Mouse (Mus musculus) hindbrain, embryonic 14.5 days (tissue): Measurements from ENCODE around the gene Bicd2. TPM values are rescaled to one million over a fixed set of nuclear protein-coding genes. Genes with fewer than 3 reads are reported as not detected.

ENCODE experiments used
- ATAC-seq: fragments of 200-750 bp; cut with Nextera tagmentation; 2 replicates; pipeline ENCODE4 v1.8.0; 2017; ENCODE audit warnings: moderate number of reproducible peaks, mild to moderate bottlenecking, moderate TSS enrichment, moderate library complexity; ENCODE audit not compliant: low FRiP score
- DNase-seq: peaks from one replicate; pipeline ENCODE4 v3.0.0-alpha.2; 2015; ENCODE audit warnings: low spot score
- H3K27ac ChIP-seq: fragments of 300-500 bp; sonication (generic); 2 replicates; pipeline ENCODE4 v1.5.1; 2014; ENCODE audit warnings: mild to moderate bottlenecking, moderate library complexity
- H3K27me3 ChIP-seq: fragments of 300-500 bp; sonication (generic); 2 replicates; pipeline ENCODE4 v1.6.1; 2014; ENCODE audit warnings: mild to moderate bottlenecking, low read length, mixed read lengths; ENCODE audit not compliant: control insufficient read depth, insufficient read depth
- H3K36me3 ChIP-seq: fragments of 300-500 bp; sonication (generic); replicated peaks from 2 replicates; pipeline ENCODE4 v1.6.1; 2014; ENCODE audit not compliant: control insufficient read depth, insufficient read depth
- H3K4me1 ChIP-seq: fragments of 300-500 bp; sonication (generic); replicated peaks from 2 replicates; pipeline ENCODE4 v1.6.1; 2014; ENCODE audit warnings: antibody characterized with exemption, low read length, mixed read lengths; ENCODE audit not compliant: control insufficient read depth, insufficient read depth
- H3K4me2 ChIP-seq: fragments of 300-500 bp; sonication (generic); replicated peaks from 2 replicates; pipeline ENCODE4 v1.6.1; 2014; ENCODE audit warnings: mild to moderate bottlenecking, moderate library complexity
- H3K4me3 ChIP-seq: fragments of 300-500 bp; sonication (generic); replicated peaks from 2 replicates; pipeline ENCODE4 v1.5.1; 2014; ENCODE audit warnings: mild to moderate bottlenecking, low read length
- H3K9ac ChIP-seq: fragments of 300-500 bp; sonication (generic); 2 replicates; pipeline ENCODE4 v1.6.1; 2014
- H3K9me3 ChIP-seq: fragments of 300-500 bp; sonication (generic); 2 replicates; pipeline ENCODE4 v1.6.1; 2016; ENCODE audit warnings: low read length; ENCODE audit not compliant: control insufficient read depth
- WGBS: fragments of 180-500 bp; shearing (Covaris S2); extraction: QIAGEN DNeasy Blood & Tissue Kit; methylation state at CpG from one replicate; pipeline ENCODE4 v1.1.7; 2014; 5-methylcytosine and 5-hydroxymethylcytosine counted together
- polyA plus RNA-seq: library from polyadenylated mRNA; unstranded; fragments of >200 nt; fragmentation: Nextera tagmentation; extraction: Ambion mirVana; gene quantifications from 2 replicates; pipeline ENCODE4 v1.2.1, GENCODE M21; 2014

The Bicd2 gene
- polyA plus RNA-seq, 1 experiment from 2014 or later, result 30.7 TPM

GRCm38 (mm10) chr13:49353991-49354507 is 12.7 kb downstream of the Bicd2 start:
- WGBS, result 66% methylated on average over 5 of the region's 5 CpGs
- H3K9ac ChIP-seq, result no peak overlapping the region
- no peak overlapping the region for H3K4me3 ChIP-seq
- peaks cover 28% of the 10 kb centered on the region for H3K4me1 ChIP-seq
- H3K27me3 ChIP-seq, result no peaks in the 10 kb centered on the region
- DNase-seq (no peak), ATAC-seq (no peak)
- H3K27ac ChIP-seq, result 0 out of 2 replicates have a peak overlapping the region, but pooled peaks have one; percentile 6
- peaks cover 4% of the 10 kb centered on the region; the same call in 1 of the 2 replicates for H3K36me3 ChIP-seq
- no peaks in the 10 kb centered on the region for H3K9me3 ChIP-seq
- H3K4me2 ChIP-seq, result no peak overlapping the region

GRCm38 (mm10) chr13:49355461-49356061 is 14.2 kb downstream of the Bicd2 start:
- DNase-seq (no peak), ATAC-seq (no peak)
- Histone ChIP-seq H3K4me2 (no peak overlapping the region), H3K9me3 (no peaks in the 10 kb centered on the region), H3K27me3 (no peaks in the 10 kb centered on the region), H3K4me1 (peaks cover 23% of the 10 kb centered on the region), H3K9ac (no peak overlapping the region), H3K4me3 (no peak overlapping the region), H3K27ac (no peak overlapping the region), H3K36me3 (peaks cover 4% of the 10 kb centered on the region; the same call in 1 of the 2 replicates)
- WGBS, result 82% methylated on average over 11 of the region's 11 CpGs

GRCm38 (mm10) chr13:49356090-49356489 is 14.7 kb downstream of the Bicd2 start:
- Histone ChIP-seq H3K36me3 (peaks cover 4% of the 10 kb centered on the region; the same call in 1 of the 2 replicates), H3K9me3 (no peaks in the 10 kb centered on the region), H3K4me1 (peaks cover 26% of the 10 kb centered on the region), H3K27ac (no peak overlapping the region), H3K4me2 (no peak overlapping the region), H3K27me3 (no peaks in the 10 kb centered on the region), H3K9ac (no peak overlapping the region), H3K4me3 (no peak overlapping the region)
- 80% methylated on average over 7 of the region's 7 CpGs for WGBS
- ATAC-seq, result no peak
- no peak for DNase-seq

GRCm38 (mm10) chr13:49357367-49358026 is 16.1 kb downstream of the Bicd2 start:
- H3K9ac ChIP-seq, result no peak overlapping the region
- H3K27ac ChIP-seq, result no peak overlapping the region
- no peaks in the 10 kb centered on the region for H3K9me3 ChIP-seq
- no peak for ATAC-seq
- no peak for DNase-seq
- H3K4me3 ChIP-seq, result no peak overlapping the region
- no peak overlapping the region for H3K4me2 ChIP-seq
- peaks cover 31% of the 10 kb centered on the region for H3K4me1 ChIP-seq
- no peaks in the 10 kb centered on the region for H3K27me3 ChIP-seq
- WGBS, result 97% methylated on average over 8 of the region's 8 CpGs
- peaks cover 4% of the 10 kb centered on the region; the same call in 1 of the 2 replicates for H3K36me3 ChIP-seq

- H3K36me3 ChIP-seq, result peaks cover 4% of the 10 kb centered on the region; the same call in 1 of the 2 replicates
- no peak for ATAC-seq
- peaks cover 28% of the 10 kb centered on the region for H3K4me1 ChIP-seq
- H3K4me3 ChIP-seq, result no peak overlapping the region
- H3K27ac ChIP-seq, result no peak overlapping the region
- no peak overlapping the region for H3K4me2 ChIP-seq
- no peak overlapping the region for H3K9ac ChIP-seq
- H3K27me3 ChIP-seq, result no peaks in the 10 kb centered on the region
- DNase-seq, result no peak
- WGBS, result 96% methylated on average over 3 of the region's 3 CpGs
- H3K9me3 ChIP-seq, result no peaks in the 10 kb centered on the region
Observed at GRCm38 (mm10) chr13:49358184-49358583, 16.8 kb downstream of the Bicd2 start.

- Histone ChIP-seq H3K36me3 (peaks cover 4% of the 10 kb centered on the region; the same call in 1 of the 2 replicates), H3K4me3 (no peak overlapping the region), H3K27me3 (no peaks in the 10 kb centered on the region), H3K4me2 (no peak overlapping the region), H3K4me1 (peaks cover 16% of the 10 kb centered on the region), H3K9ac (no peak overlapping the region), H3K9me3 (no peaks in the 10 kb centered on the region), H3K27ac (0 out of 2 replicates have a peak overlapping the region, but pooled peaks have one; percentile 32)
- ATAC-seq (no peak), DNase-seq (no peak)
- WGBS, result 43% methylated on average over 3 of the region's 3 CpGs
Observed at GRCm38 (mm10) chr13:49360906-49361406, 19.6 kb downstream of the Bicd2 start.

GRCm38 (mm10) chr13:49362364-49362763 is 21.0 kb downstream of the Bicd2 start:
- Histone ChIP-seq H3K27ac (no peak overlapping the region), H3K36me3 (peaks cover 3% of the 10 kb centered on the region; the same call in 1 of the 2 replicates), H3K4me2 (no peak overlapping the region), H3K4me3 (no peak overlapping the region), H3K4me1 (peaks cover 16% of the 10 kb centered on the region), H3K27me3 (no peaks in the 10 kb centered on the region), H3K9me3 (no peaks in the 10 kb centered on the region), H3K9ac (no peak overlapping the region)
- ATAC-seq, result no peak
- no peak for DNase-seq
- WGBS, result 62% methylated on average over 7 of the region's 7 CpGs

GRCm38 (mm10) chr13:49362804-49363203 is 21.4 kb downstream of the Bicd2 start:
- Histone ChIP-seq H3K4me3 (no peak overlapping the region), H3K4me2 (no peak overlapping the region), H3K9ac (no peak overlapping the region), H3K4me1 (peaks cover 16% of the 10 kb centered on the region), H3K36me3 (no peaks in the 10 kb centered on the region), H3K9me3 (no peaks in the 10 kb centered on the region), H3K27me3 (no peaks in the 10 kb centered on the region), H3K27ac (no peak overlapping the region)
- DNase-seq, result no peak
- no peak for ATAC-seq
- 89% methylated on average over 2 of the region's 2 CpGs for WGBS

- Histone ChIP-seq H3K4me1 (peaks cover 16% of the 10 kb centered on the region), H3K36me3 (peaks cover 7% of the 10 kb centered on the region; the same call in 1 of the 2 replicates)
- WGBS, result 90% methylated on average over 2 of the region's 2 CpGs
Observed at GRCm38 (mm10) chr13:49364716-49365115, 23.3 kb downstream of the Bicd2 start.

More at GRCm38 (mm10) chr13:49364716-49365115, 23.3 kb downstream of the Bicd2 start:
- Histone ChIP-seq H3K27ac (no peak overlapping the region), H3K4me2 (no peak overlapping the region), H3K27me3 (no peaks in the 10 kb centered on the region), H3K4me3 (no peak overlapping the region), H3K9ac (no peak overlapping the region), H3K9me3 (no peaks in the 10 kb centered on the region)
- ATAC-seq (no peak), DNase-seq (no peak)
